Mouse (Mus musculus): ENCODE measurements at regions not wholly inside any gene's neighbourhood (a gene's known extent, or its start where the extent isn't known, plus 50 kb on each side); places are given as distances from the start of the nearest gene placed in this dataset.

- no peak for DNase-seq (ENCODE audit: low spot score in 2 of 2)
Measured at GRCm38 (mm10) chr2:133498186-133498571, 53.8 kb upstream of the Bmp2 start.

GRCm38 (mm10) chr2:133498717-133499143, 53.2 kb upstream of the Bmp2 start:
- DNase-seq (ENCODE audit: low spot score in 2 of 2), result no peak

- no peak for DNase-seq (ENCODE audit: low spot score in 2 of 2)
Measured at GRCm38 (mm10) chr2:133499904-133500303, 52.1 kb upstream of the Bmp2 start.

Measured in frontal cortex, postnatal 25 days (tissue).